Mouse (Mus musculus) heart, embryonic 12.5 days (tissue): ENCODE measurements around the gene Cd302. TPM values are rescaled to one million over a fixed set of nuclear protein-coding genes. Genes with fewer than 3 reads are reported as not detected.
A peak's percentile ranks its signal among the peaks of the same experiment; 100 is the strongest.

ENCODE experiments used
- ATAC-seq: fragments of 200-750 bp; cut with Nextera tagmentation; 2 replicates; pipeline ENCODE4 v1.8.0; 2017; ENCODE audit warnings: moderate TSS enrichment, moderate library complexity; ENCODE audit not compliant: insufficient number of reproducible peaks, low FRiP score
- H3K27ac ChIP-seq: fragments of 300-500 bp; sonication (generic); 2 replicates; pipeline ENCODE4 v1.5.1; 2016; ENCODE audit warnings: mild to moderate bottlenecking, moderate library complexity; ENCODE audit not compliant: poor library complexity, severe bottlenecking
- H3K27me3 ChIP-seq: fragments of 300-500 bp; sonication (generic); replicated peaks from 2 replicates; pipeline ENCODE4 v1.6.1; 2016; ENCODE audit warnings: mild to moderate bottlenecking, moderate library complexity
- H3K36me3 ChIP-seq: fragments of 300-500 bp; sonication (generic); 2 replicates; pipeline ENCODE4 v1.6.1; 2016; ENCODE audit warnings: mild to moderate bottlenecking, moderate library complexity
- H3K4me1 ChIP-seq: fragments of 300-500 bp; sonication (generic); replicated peaks from 2 replicates; pipeline ENCODE4 v1.6.1; 2016; ENCODE audit warnings: mild to moderate bottlenecking
- H3K4me2 ChIP-seq: fragments of 300-500 bp; sonication (generic); 2 replicates; pipeline ENCODE4 v1.6.1; 2016; ENCODE audit warnings: mild to moderate bottlenecking, moderate library complexity
- H3K4me3 ChIP-seq: fragments of 300-500 bp; sonication (generic); 2 replicates; pipeline ENCODE4 v1.5.1; 2016; ENCODE audit warnings: mild to moderate bottlenecking
- H3K9ac ChIP-seq: fragments of 300-500 bp; sonication (generic); 2 replicates; pipeline ENCODE4 v1.6.1; 2016; ENCODE audit warnings: mild to moderate bottlenecking, moderate library complexity
- H3K9me3 ChIP-seq: fragments of 300-500 bp; sonication (generic); replicated peaks from 2 replicates; pipeline ENCODE4 v1.6.1; 2016; ENCODE audit warnings: mild to moderate bottlenecking, moderate library complexity
- WGBS: fragments of 180-500 bp; shearing (Covaris S2); methylation state at CpG from one replicate; pipeline ENCODE4 v1.1.7; 2016; 5-methylcytosine and 5-hydroxymethylcytosine counted together
- polyA plus RNA-seq: library from polyadenylated mRNA; unstranded; fragments of >200 nt; fragmentation: Nextera tagmentation; extraction: Ambion mirVana; gene quantifications from 2 replicates; pipeline ENCODE4 v1.2.1, GENCODE M21; 2016

Gene Cd302
- polyA plus RNA-seq, 1 experiment from 2014 or later: 23.3 TPM

DNA sequence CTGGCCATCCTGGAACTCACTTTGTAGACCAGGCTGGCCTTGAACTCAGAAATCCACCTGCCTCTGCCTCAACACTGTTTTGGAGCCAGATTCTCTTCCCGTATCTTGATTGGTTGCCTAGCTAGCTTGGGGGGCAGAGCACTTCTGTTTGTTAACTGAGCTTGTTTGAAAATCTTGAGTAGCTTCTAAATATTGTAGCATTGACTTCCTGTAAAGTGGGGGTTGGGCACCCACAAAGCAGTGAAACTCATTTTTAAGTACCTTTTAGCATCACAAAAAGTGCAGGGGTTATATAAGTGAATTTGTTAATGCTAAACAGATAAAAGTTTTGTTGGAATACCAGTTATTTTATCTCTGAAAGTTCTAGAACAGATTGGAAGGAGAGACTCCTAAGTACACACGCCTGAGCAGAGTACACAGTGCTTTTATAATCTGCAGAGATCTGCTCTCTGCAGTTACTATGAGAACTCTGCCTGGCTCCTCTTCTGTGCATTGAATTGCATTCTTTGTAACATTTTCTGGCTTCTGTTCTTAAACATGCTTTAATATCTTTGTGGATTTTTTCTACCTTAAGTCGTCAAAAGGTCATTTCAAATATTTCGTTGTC is 67.6 kb downstream of the Cd302 start:
- no peak for ATAC-seq
- H3K4me2 ChIP-seq: no peak overlapping the region
- H3K9ac ChIP-seq: no peak overlapping the region
- no peaks in the 10 kb centered on the region for H3K27me3 ChIP-seq
- no peak overlapping the region for H3K27ac ChIP-seq
- H3K9me3 ChIP-seq: no peaks in the 10 kb centered on the region
- H3K4me1 ChIP-seq: peaks cover 59% of the 10 kb centered on the region
- WGBS: 81% methylated on average over 4 of the region's 4 CpGs
- H3K4me3 ChIP-seq: no peak overlapping the region
- peaks cover 7% of the 10 kb centered on the region for H3K36me3 ChIP-seq

DNA sequence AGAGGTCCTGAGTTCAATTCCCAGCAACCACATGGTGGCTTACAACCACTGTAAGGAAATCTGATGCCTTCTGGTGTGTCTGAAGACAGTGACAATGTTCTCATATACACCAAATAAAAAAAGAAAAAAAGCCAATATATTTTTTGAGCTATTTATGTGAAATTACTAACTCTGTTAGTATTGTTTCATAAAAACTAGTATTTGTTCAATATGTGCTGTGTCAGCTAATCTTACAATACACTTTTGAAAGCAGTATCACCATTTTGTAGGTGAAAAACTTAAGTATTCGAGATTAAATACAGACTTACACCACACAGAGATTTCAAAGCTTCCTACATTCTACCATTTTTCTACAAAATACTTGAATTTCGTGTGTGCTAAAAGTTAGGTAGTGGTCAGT is 69.6 kb downstream of the Cd302 start:
- Histone ChIP-seq H3K4me3 (no peak overlapping the region), H3K4me2 (no peak overlapping the region), H3K36me3 (peaks cover 7% of the 10 kb centered on the region), H3K4me1 (peaks cover 57% of the 10 kb centered on the region), H3K9ac (no peak overlapping the region), H3K27me3 (no peaks in the 10 kb centered on the region), H3K27ac (no peak overlapping the region), H3K9me3 (no peaks in the 10 kb centered on the region)
- WGBS: 92% methylated on average over 2 of the region's 2 CpGs
- no peak for ATAC-seq

DNA sequence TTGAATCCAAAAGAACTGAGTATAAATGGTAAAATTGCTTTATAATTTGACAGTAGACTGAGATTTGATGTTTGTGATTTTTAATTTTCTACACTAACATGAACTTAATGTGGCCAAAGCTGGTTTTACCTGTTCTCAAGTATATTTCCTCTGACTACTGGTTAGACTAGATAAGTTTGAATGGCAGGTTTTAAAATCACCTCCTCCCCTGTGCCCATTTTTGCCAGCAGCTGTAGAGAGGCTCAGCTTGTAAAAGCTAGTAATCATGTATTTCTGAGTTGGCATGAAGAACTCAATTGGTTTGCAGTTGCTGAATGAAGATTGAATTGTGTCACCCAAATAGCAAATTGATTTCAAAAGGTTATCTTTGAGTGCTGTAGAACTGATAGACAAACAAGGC is 71.8 kb downstream of the Cd302 start:
- Histone ChIP-seq H3K9me3 (no peaks in the 10 kb centered on the region), H3K4me2 (no peak overlapping the region), H3K4me3 (no peak overlapping the region), H3K27ac (no peak overlapping the region), H3K36me3 (peaks cover 7% of the 10 kb centered on the region), H3K9ac (no peak overlapping the region), H3K27me3 (no peaks in the 10 kb centered on the region), H3K4me1 (peaks cover 58% of the 10 kb centered on the region)
- ATAC-seq: no peak

DNA sequence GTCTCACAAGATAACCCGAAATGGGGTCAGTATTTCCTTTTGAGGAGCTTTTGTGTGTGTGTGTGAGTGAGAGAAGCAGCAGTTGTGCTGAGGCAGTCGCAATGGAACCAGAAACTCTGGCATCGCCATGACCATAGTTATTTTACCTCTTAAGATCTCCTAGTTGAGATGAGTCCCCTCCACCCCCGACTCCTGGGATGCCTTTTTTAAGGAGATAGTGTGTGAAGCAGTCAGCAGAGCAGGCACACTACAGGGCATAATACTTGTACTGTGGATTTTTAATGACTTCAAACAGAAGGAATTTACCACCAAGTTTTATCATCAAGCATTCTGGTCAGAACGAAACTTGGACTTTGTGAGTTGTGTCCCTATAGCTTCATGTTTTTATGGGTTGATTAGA is 73.5 kb downstream of the Cd302 start:
- Histone ChIP-seq H3K36me3 (peaks cover 12% of the 10 kb centered on the region), H3K4me3 (peak overlapping the region; percentile 100), H3K27me3 (no peaks in the 10 kb centered on the region), H3K27ac (peak overlapping the region; percentile 86), H3K4me1 (peaks cover 42% of the 10 kb centered on the region), H3K9ac (peak overlapping the region; percentile 100), H3K4me2 (peak overlapping the region; percentile 83), H3K9me3 (no peaks in the 10 kb centered on the region)
- ATAC-seq: no peak
- WGBS: 7% methylated on average over 5 of the region's 5 CpGs

DNA sequence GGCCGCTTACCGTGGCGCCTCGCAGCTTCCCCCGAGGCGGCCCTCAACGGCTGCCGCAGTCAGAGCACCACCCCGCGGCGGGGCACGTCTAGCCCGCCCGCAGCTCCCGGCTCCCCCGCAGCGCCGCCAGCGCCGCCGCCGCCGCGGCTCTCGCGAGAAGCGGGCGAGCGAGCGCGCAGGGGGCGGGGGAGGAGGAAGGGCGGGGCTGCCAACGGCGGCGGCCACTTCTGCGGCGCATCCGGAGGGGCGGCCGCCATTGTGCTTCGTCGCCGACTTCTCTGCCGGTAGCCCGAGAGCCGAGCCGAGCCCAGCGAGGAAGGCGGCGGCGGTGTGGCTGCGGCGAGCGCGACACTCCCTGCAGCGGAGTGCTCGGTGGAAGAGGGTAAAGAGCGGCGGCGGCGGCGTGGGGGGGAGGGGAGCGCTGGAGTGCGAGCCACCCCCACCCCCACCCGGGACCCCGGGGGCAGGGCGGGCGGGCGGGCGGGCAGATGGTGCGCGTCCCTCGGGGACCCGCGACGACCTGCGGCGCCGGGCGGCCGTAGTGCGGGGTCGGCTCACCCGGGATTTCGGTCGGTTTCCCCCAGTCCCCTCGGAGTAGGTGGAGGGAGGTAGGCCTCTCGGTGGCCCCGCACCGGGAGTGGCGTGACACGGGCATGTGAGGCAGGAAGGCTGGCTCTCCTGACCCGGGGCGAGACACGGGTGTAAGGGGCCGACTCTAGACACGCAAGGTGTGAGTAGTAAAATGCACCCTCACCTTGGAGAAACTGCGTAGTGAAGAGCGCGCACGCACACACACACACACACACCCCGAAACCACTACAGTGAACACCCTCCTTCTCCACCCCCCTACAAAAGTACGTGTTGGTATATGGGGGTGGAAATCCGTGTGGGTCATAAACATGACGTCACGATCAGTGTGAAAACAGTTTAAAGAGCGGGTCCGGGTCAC is 74.3 kb downstream of the Cd302 start, which contains the start of the genes Baz2b and March7:
TSS of gene Baz2b (minus strand) at position 137 of the 949 bp plus-strand sequence.
TSS of gene March7 (plus strand) at position 185 of the 949 bp plus-strand sequence.
- Histone ChIP-seq H3K27me3 (no peaks in the 10 kb centered on the region), H3K9me3 (no peaks in the 10 kb centered on the region), H3K4me2 (peak within 1 kb of the TSS; percentile 83), H3K4me3 (peak within 1 kb of the TSS; percentile 100), H3K9ac (peak within 1 kb of the TSS; percentile 100), H3K36me3 (peaks cover 20% of the 10 kb centered on the region), H3K4me1 (peaks cover 35% of the 10 kb centered on the region), H3K27ac (peak within 1 kb of the TSS; percentile 86)
- under 1% methylated on average over 75 of the region's 109 CpGs for WGBS
- ATAC-seq: peak; percentile 96

DNA sequence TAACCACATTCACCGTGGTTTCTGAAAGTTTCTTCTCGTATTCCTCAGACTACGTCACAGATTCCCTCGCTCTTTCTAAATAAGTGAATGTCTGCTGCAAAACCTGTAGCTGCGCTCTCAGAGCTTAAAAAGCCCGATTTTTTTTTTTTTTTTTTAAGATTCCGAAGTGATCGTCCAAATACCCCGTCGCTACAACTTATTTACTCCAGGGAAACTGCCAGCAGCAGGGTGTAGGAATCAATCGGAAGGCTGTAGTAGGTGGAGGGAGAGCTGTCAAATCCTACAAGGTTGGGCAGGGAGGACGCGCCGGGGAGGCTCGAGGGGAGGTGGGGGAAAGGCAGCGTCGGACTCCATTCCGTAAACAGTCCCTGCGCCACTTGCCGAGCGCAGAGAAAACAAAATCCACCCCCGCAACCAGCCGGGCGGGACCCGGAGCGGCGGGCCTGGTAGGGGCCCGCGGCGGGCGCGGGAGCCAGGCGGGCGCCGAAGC is 75.1 kb downstream of the Cd302 start:
- Histone ChIP-seq H3K36me3 (peaks cover 23% of the 10 kb centered on the region), H3K4me3 (peak overlapping the region; percentile 100), H3K9me3 (no peaks in the 10 kb centered on the region), H3K27ac (peak overlapping the region; percentile 86), H3K4me1 (peaks cover 33% of the 10 kb centered on the region), H3K27me3 (no peaks in the 10 kb centered on the region), H3K4me2 (peak overlapping the region; percentile 83), H3K9ac (peak overlapping the region; percentile 100)
- ATAC-seq: peak; percentile 68
- under 1% methylated on average over 32 of the region's 35 CpGs for WGBS

DNA sequence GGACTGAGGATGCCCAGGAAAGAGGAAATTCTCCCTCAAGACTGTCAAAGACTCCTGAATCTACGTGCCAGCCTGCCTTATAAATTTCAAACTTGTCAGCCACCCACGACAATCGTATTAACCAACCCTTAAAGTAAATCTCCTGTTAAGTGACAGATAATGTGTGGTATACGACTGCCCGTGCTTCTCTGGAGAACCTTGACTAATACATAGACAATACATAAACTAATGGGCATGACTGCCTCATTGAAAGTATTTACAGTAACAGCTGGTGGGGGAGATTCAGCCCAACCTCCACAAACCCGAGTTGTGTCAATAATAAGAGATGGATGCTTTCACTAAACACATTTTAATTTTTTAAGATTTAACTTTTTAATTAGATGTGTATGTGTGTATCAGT is 78.5 kb downstream of the Cd302 start:
- WGBS: 84% methylated on average over 6 of the region's 6 CpGs
- no peak for ATAC-seq
- peaks cover 28% of the 10 kb centered on the region for H3K36me3 ChIP-seq
- H3K4me3 ChIP-seq: no peak overlapping the region
- no peak overlapping the region for H3K27ac ChIP-seq
- peaks cover 11% of the 10 kb centered on the region for H3K4me1 ChIP-seq
- H3K4me2 ChIP-seq: no peak overlapping the region
- H3K9ac ChIP-seq: no peak overlapping the region
- no peaks in the 10 kb centered on the region for H3K9me3 ChIP-seq
- no peaks in the 10 kb centered on the region for H3K27me3 ChIP-seq

DNA sequence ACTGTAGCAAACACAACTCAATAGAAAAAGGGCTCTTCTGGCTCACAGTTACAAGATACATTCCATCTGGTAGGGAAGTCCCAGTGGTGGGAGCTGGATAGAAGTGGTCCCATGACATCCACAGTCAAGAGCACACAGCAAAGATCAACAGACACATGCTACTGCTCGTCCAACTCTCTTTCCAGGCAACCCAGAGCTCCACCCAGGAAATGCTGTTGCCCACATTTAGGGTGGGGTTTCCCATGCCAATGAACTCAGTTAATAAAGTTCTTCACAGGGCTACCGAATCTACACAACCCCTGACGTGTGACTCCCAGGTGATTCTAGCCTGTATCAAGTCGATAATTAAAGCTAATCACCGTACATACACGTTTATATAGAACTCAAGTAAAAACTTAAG is 80.1 kb downstream of the Cd302 start:
- no peak for ATAC-seq
- no peaks in the 10 kb centered on the region for H3K27me3 ChIP-seq
- H3K4me2 ChIP-seq: no peak overlapping the region
- peaks cover 8% of the 10 kb centered on the region for H3K4me1 ChIP-seq
- H3K4me3 ChIP-seq: no peak overlapping the region
- peaks cover 28% of the 10 kb centered on the region for H3K36me3 ChIP-seq
- no peak overlapping the region for H3K27ac ChIP-seq
- H3K9ac ChIP-seq: no peak overlapping the region
- 80% methylated on average over 6 of the region's 6 CpGs for WGBS
- no peaks in the 10 kb centered on the region for H3K9me3 ChIP-seq

DNA sequence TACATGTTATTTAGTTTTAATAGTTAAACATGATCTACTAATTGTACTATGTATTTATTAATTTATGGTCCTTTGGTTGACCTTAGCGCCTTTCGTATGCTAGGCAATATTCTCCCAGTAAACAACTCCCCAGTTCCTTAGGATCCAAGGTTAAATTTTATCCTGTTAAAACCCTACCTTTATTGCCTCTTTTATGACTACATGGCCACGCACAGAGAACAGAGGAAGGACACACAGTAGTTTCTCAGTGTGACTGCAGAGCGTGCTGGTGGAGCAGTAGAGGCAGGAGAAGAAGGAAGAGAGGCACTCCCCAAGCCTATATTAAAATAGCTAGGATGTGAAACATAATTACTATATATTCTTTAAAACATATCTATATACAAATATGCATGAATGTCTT is 80.6 kb downstream of the Cd302 start:
- Histone ChIP-seq H3K4me2 (no peak overlapping the region), H3K4me1 (peaks cover 8% of the 10 kb centered on the region), H3K9me3 (no peaks in the 10 kb centered on the region), H3K9ac (no peak overlapping the region), H3K4me3 (no peak overlapping the region), H3K36me3 (peaks cover 28% of the 10 kb centered on the region), H3K27ac (no peak overlapping the region), H3K27me3 (no peaks in the 10 kb centered on the region)
- ATAC-seq: no peak
- WGBS: 95% methylated on average over 4 of the region's 4 CpGs

DNA sequence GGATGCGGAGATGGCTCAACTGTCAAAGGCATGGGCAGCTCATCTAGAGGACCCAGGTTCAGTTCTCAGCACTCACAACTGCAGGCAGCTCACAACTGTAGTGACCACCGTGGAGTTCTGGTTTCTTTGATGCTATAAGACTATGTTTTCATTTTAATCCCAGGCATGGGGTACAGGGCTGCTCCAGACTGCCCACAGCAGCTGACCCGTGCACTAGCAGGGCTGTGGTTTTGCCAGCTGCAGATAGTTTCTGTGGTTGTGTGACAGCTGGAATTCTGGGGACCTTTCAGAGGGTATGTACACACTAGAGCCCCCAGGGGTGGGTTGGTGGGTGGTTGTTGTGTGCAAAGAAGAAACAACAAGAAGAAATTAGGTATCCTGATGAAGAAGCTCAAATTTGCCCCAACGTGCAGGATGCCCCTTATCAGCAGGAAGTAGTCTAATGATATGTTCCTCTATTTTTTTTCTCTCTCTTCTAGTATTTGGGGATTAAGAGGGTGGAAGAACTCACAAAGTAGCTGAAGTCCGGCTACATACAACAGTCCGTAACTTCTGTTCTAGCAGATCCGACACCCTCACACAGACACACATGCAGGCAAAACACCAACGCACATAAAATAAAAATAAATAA is 81.3 kb downstream of the Cd302 start:
- H3K4me1 ChIP-seq: peaks cover 5% of the 10 kb centered on the region
- H3K27ac ChIP-seq: no peak overlapping the region
- no peaks in the 10 kb centered on the region for H3K9me3 ChIP-seq
- no peak overlapping the region for H3K9ac ChIP-seq
- no peaks in the 10 kb centered on the region for H3K27me3 ChIP-seq
- no peak overlapping the region for H3K4me3 ChIP-seq
- peaks cover 28% of the 10 kb centered on the region for H3K36me3 ChIP-seq
- no peak overlapping the region for H3K4me2 ChIP-seq
- 74% methylated on average over 8 of the region's 8 CpGs for WGBS
- ATAC-seq: no peak
